Mouse (Mus musculus): ENCODE measurements around the gene Btk.
"Not testable (repeated sequence)": the region's sequence is repeated elsewhere in the genome, so short reads cannot be mapped to it uniquely, and the experiment has no call there.

The Btk gene

GRCm38 (mm10) chrX:134580528-134581305 lies 2.7 kb downstream of the Btk start:
- no peak for DNase-seq

DNA sequence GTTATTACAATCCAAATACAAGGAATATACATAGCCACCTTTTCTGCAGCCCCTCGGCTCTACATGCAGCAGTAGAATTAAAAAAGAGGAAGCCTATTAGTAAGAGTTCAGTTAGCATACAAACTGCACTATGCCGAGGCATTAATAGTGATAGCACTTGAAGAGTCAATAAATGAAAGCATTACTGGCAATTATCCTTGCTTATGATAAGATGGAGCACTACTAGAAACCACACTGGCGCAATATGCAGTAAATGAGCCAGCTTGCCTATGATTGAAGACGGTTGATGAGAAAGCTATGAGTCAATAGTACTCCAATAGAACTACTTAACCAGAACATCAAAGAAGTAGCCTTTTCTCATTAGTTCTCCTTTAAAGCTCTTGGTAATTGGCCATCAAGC lies 5.5 kb downstream of the Btk start:
- DNase-seq, result no peak

DNA sequence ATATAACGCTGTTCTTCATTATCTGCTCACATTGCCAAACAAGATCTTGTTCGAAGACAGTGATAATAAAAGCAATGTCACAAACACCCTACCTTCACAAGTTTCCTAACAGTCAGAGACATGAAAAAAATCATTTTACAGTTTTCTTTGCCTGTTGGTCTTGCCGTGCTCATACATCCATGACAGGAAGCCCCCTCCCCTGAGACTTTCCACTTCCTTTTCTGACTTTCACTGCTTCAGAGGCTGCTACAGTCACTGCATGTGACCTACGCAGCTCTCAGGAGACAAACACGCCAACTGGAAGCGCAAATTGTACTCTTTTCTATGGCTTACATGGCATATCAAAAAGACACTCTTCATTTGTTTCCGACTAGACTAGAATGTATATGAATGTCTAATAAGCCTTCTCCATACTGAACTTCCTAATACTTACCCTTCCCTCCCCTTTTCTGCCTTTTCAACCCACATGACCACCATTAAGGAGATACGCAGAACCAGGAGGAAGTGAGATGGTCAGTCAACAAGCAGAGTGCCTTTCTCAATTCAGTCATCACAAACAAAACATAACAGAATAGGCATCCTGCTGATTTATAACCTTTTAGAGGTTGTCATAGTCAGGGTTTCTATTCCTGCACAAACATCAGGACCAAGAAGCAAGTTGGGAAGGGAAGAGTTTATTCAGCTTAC lies 16.7 kb downstream of the Btk start:
- no peak for DNase-seq

DNA sequence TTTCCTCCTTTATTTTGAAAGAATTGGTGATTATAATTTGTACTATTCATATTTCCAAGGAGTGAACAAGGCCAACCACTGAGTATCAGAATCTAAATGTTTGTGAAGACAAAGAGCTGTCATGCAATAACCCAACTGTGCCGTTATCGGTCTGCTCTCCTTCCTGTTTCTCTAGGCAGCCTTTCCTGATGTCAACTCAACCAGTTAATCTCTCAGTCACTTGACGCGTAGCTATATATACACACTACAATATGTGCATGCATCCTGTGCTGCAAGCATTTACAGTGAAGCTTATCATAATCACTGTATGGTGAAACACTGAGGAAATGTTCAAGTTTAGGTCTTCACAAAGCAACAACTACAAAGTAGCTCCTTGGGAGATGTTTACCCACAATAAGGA lies 19.0 kb downstream of the Btk start:
- DNase-seq, result no peak

DNA sequence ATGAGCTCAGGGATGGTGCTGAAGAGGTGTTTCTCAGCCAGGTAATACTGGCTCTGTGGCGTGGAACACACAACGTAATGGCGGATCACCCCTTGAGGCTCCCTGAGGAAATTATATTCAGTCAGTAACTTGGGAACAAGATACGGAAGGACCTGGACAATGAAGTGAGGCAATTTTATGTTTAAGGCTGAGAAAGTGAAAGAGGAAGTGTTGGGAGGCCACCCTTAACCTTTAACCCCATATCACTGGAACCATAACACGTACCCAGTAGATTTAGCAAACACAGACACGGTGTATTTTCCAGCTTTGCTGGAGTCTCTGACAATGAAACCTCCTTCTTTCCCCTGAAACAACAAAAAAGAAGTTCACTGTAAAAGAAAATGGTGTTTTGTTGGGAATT lies 28.9 kb downstream of the Btk start:
- no peak for DNase-seq

- DNase-seq, result no peak
Measured at GRCm38 (mm10) chrX:134553326-134553725, 30.0 kb downstream of the Btk start.

DNA sequence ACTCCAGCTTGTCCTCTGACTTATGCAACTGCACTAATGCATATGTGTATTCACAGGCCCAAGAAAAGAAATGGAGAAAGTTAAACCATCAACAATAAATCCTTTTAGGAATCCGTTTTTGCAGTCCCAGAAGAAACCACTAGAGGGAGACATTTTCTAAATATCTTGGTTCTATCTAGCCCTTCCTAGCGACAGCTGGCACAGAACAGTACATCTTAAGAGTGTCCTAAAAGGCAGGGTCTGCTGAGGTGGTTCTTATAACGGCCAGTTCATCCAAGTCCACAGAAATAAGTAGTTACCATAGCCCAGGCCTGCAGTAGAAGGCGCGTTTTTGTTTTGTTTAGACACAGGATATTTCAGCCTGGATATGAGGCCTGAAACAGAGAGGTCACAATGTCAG lies 32.5 kb downstream of the Btk start:
- no peak for DNase-seq

DNA sequence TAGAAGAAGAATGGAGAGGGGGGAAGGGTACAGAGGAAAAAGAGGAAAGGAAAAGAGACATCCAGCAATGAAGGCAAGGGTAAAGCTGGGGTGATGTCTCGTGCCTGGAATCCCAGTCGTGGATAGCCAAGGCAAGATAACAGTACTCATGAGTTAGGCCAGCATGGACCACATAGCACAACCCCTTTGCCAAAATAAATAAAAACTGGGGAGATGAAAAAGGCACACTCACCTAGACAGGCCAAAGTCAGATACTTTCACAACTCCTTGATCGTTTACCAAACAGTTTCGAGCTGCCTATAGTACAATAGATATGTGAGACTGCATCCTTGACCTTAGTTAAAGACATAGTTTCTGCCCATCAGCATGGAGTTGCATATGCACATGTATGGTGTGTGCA lies 36.0 kb downstream of the Btk start:
- no peak for DNase-seq

DNA sequence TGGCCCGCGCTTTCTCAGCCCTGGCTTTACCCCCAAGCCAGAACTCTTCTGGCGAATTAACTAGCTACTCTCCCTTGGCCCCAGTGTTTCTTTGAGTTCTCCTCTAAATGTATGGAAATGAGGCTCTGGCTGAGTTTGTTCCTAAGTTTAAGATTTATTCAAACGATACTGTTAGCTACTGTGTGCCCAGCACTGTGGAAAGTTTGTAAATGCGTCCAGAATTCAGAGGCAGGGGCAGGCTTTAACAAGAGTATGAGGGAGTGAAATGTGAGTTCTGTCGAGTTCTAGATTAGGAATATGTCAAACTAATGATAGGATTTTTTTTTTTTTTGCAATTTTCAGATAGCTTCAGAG lies 41.4 kb downstream of the Btk start:
- DNase-seq, result no peak

- DNase-seq, result peak; percentile 96
Measured at GRCm38 (mm10) chrX:134541145-134541954, 42.0 kb downstream of the Btk start, which contains the start of gene Timm8a1. Gene Timm8a1 (minus strand): TSS chrX:134541865.

- DNase-seq, result no peak
Measured at GRCm38 (mm10) chrX:134540414-134541135, 42.8 kb downstream of the Btk start.

- DNase-seq, result not testable (repeated sequence)
Measured at GRCm38 (mm10) chrX:134539795-134540194, 43.6 kb downstream of the Btk start.

- no peak for DNase-seq
Measured at GRCm38 (mm10) chrX:134533346-134533745, 50.0 kb downstream of the Btk start.

DNA sequence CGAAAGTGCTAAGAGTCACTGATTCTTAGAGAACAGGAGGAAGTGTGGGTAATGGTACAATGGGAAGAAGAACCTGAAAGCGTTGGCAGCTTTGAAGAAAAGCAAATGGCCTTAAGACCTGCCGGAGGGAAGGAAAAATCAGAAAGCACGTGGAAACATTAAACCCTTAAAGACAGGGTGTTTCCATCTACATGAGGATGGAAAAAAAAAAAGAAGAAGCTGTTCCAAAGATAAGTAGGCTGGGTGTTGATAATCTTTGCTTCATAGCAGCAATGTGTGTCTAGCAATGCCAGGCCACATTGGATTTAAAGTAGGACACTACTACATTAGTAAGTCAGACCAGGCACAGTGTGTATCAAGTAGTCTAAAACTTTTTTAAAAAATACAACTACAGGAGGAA lies 58.1 kb downstream of the Btk start:
- no peak for DNase-seq

DNA sequence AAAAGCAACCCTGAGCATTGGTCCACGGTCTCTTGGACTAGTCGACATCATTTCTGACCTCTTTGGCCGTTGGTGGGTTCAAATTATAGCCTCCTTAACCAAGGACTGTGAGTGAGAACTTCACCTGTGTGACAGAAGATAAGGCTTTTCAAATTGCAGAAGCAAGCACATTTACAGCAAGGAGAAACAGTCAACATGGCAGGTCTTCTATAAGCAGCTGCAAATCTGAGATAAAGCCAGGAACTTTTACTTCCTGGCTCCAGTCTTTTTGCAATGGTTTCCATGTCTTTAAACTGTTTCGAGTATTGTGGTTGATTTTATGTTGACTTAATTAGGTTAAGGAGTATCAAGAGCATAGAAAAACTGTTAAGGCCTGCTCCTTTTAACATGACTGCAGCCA lies 59.6 kb downstream of the Btk start:
- DNase-seq, result no peak

GRCm38 (mm10) chrX:134509473-134509872 lies 73.9 kb downstream of the Btk start:
- DNase-seq, result no peak

DNA sequence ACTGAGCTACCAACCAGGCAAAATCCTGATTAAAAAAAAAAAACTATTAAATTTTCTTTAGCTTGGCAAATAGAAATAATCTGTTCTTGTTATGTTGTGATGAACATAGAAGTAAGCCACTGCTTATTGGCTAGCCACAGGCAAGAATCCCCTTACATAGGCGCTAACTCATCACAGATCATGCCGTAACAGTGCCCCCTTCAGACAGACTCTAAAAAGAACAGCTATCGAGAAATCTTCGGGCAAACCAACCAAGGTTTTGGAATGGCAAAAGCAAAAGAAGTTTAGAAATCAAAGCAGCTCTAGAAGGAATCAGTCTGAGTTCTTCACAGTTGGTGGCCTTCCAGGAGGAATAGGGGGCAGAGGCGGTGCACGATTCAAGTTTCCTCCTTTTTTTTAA lies 75.4 kb downstream of the Btk start:
- DNase-seq, result no peak

DNA sequence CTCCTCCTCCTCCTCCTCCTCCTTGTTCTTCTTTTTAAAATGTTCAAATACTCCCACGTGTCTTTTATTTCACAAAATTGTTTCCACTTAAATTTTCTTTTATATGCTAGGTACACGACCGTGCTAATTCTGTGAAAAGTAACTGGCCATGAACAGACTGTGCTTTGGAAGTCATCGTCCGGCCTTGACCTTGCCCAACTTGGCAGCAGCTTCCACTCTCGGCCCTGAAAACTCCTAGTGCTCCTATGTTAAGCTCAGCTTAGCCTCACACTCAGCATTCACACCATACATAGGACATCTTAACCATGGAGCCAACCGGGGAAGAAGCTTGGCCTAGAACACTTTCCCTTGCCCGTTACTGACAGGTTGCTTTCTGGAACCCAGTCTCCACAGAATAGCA lies 82.7 kb downstream of the Btk start:
- no peak for DNase-seq
